Mouse (Mus musculus) lung, postnatal 0 days (tissue): ENCODE measurements around the gene Pdlim4.

Experiments
- CTCF ChIP-seq: IDR thresholded peaks from 2 replicates; pipeline ENCODE4 v1.5.1; 2016; ENCODE audit warnings: antibody characterized with exemption, mild to moderate bottlenecking
- EP300 ChIP-seq: IDR thresholded peaks from 2 replicates; pipeline ENCODE4 v1.6.1; 2016; ENCODE audit warnings: antibody characterized with exemption, mild to moderate bottlenecking, control low read depth

- no peak for TF ChIP-seq EP300
- no peak for TF ChIP-seq CTCF
Observed at GRCm38 (mm10) chr11:54068520-54069371, at the start of gene Pdlim4.
